Mouse (Mus musculus) erythroblast, embryonic 14.5 days (primary cell): Measurements from ENCODE around the gene Prkn.

Experiments
- GATA1 ChIP-seq: IDR thresholded peaks from 2 replicates; pipeline ENCODE4 v1.6.1; 2012; ENCODE audit warnings: low read length, inconsistent platforms, mixed read lengths
- TAL1 ChIP-seq: IDR thresholded peaks from 3 replicates; pipeline ENCODE4 v1.6.1; 2012; ENCODE audit warnings: low read length, inconsistent platforms, mixed read lengths

DNA sequence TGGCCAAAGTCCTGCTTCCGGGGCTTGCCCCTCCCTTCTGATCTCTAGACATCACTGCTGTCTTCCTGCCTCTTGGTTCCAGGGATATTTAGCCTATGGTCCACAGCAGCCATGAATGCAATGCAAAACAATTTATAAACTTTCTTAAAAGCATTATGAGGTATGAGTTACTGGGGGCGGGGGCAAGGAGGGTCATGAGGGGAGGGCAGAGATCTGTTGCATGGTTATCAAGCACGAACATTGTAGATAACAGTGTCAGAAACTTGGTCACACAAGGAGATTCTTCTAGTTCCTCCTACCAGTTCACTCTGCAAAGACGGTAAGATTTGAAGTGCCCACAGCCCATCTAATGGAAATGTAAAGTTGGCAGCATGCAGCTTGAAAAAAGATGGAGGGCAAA, 1149.1 kb downstream of the Prkn start:
- TF ChIP-seq GATA1 (no peak), TAL1 (no peak)
